Mouse (Mus musculus) inflammation-experienced regulatory T-cells, adult 16 weeks (primary cell): ENCODE data around the gene Rpp25l. TPM values are rescaled to one million over a fixed set of nuclear protein-coding genes. Genes with fewer than 3 reads are reported as not detected.

Source experiments
- polyA plus RNA-seq: library from polyadenylated mRNA; unstranded; fragments of 100-300 nt; shearing (Covaris generic); gene quantifications from one replicate; pipeline ENCODE4 v1.2.1, GENCODE M21; 2017

Rpp25l gene
- polyA plus RNA-seq, result 41.2 TPM

GRCm38 (mm10) chr4:41713197-41714067 lies at the start of gene Rpp25l:
Gene Rpp25l, minus strand, starts transcription at chr4:41713534.

GRCm38 (mm10) chr4:41755338-41756305 lies 42.3 kb upstream of the Rpp25l start, which contains the start of gene Sigmar1:
Gene Sigmar1, minus strand, starts transcription at chr4:41756157.

GRCm38 (mm10) chr4:41754797-41755337 lies 41.5 kb upstream of the Rpp25l start, which contains the start of gene Galt:
Gene Galt, plus strand, starts transcription at chr4:41755228.

GRCm38 (mm10) chr4:41731052-41731765 lies 17.9 kb upstream of the Rpp25l start, which contains the start of gene Arid3c:
Gene Arid3c, minus strand, starts transcription at chr4:41731142.

GRCm38 (mm10) chr4:41722918-41723351 lies 9.6 kb upstream of the Rpp25l start, which contains the start of gene Dctn3:
Gene Dctn3, minus strand, starts transcription at chr4:41723170.

GRCm38 (mm10) chr4:41699783-41700182 lies 13.6 kb downstream of the Rpp25l start, which contains the start of gene Il11ra1:
Gene Il11ra1, plus strand, starts transcription at chr4:41699989.

GRCm38 (mm10) chr4:41696930-41697841 lies 16.1 kb downstream of the Rpp25l start, which contains the start of gene Cntfr:
Gene Cntfr, minus strand, starts transcription at chr4:41697089.

Other genes with a start within 250 kb of the Rpp25l start
- 0.96 TPM for gene Kif24, start 248.6 kb downstream of the Rpp25l start, polyA plus RNA-seq
- 18.6 TPM for gene Nudt2, start 248.4 kb downstream of the Rpp25l start, polyA plus RNA-seq
- 0.07 TPM for gene AI464131, start 210.5 kb downstream of the Rpp25l start, polyA plus RNA-seq
- not detected for gene 1110017D15Rik, start 196.2 kb downstream of the Rpp25l start, polyA plus RNA-seq
- 1.8 TPM for gene Fam219a, start 144.0 kb downstream of the Rpp25l start, polyA plus RNA-seq
- gene Dnaic1, start 143.8 kb downstream of the Rpp25l start, polyA plus RNA-seq, result not detected
- gene Enho, start 73.2 kb downstream of the Rpp25l start, polyA plus RNA-seq, result not detected
- not detected for gene Cntfr, start 16.4 kb downstream of the Rpp25l start, polyA plus RNA-seq
- 12.2 TPM for gene Il11ra1, start 13.5 kb downstream of the Rpp25l start, polyA plus RNA-seq
- gene Dctn3, start 9.6 kb upstream of the Rpp25l start, polyA plus RNA-seq, result 130 TPM
- gene Arid3c, start 17.6 kb upstream of the Rpp25l start, polyA plus RNA-seq, result not detected
- 80.5 TPM for gene Galt, start 41.7 kb upstream of the Rpp25l start, polyA plus RNA-seq
- gene Sigmar1, start 42.6 kb upstream of the Rpp25l start, polyA plus RNA-seq, result 52.5 TPM
- gene Ccl27a, start 60.7 kb upstream of the Rpp25l start, polyA plus RNA-seq, result 6.8 TPM
- not detected for gene Gm21541, start 190.1 kb upstream of the Rpp25l start, polyA plus RNA-seq
- gene Gm20878, start 228.0 kb upstream of the Rpp25l start, polyA plus RNA-seq, result 2.4 TPM